Mouse (Mus musculus): ENCODE results near the gene Hist1h4c. TPM values are rescaled to one million over a fixed set of nuclear protein-coding genes. Genes with fewer than 3 reads are reported as not detected.
"Not testable (repeated sequence)": the region's sequence is repeated elsewhere in the genome, so short reads cannot be mapped to it uniquely, and the experiment has no call there.

The Hist1h4c gene
- total RNA-seq, 2 experiments from 2014 or later: 114 to 117 TPM

DNA sequence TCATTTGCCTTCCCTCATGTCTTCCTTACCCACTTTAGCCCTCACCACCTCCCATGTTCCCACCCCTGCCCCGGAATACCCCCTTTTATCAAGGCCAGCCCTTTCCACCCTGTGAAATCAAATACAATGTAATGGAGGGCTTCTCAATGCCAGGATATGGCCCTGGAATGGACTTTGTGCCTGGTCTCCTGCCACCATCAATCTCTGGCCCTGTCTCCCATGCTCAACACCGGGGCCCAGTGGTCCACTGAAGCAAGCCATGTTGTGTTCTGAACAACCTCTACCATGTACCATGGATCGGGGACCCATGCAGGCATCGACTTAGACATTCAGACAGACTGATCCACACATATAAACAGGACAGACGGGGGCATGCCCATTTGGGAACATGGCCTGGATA lies 31.5 kb upstream of the Hist1h4c start:
- no peak for DNase-seq (ENCODE audit: low spot score in 2 of 2)

DNA sequence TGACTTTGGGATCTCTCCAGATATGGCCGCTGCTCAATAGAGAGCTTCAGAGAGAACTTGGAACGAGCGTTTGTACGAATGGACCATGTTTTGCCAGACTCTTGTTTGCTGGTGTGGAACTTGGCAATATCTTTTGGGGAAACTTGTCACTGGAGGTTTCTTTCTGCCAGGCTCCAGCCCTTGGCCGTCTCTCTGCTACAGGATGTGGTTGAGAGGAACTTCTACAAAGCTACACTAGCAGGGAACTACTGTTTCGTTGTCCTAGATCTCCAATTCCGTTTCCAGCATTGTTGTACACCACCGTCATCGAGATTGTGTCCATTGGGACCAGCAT lies 30.9 kb upstream of the Hist1h4c start:
- DNase-seq (ENCODE audit: low spot score in 2 of 2): no peak

DNA sequence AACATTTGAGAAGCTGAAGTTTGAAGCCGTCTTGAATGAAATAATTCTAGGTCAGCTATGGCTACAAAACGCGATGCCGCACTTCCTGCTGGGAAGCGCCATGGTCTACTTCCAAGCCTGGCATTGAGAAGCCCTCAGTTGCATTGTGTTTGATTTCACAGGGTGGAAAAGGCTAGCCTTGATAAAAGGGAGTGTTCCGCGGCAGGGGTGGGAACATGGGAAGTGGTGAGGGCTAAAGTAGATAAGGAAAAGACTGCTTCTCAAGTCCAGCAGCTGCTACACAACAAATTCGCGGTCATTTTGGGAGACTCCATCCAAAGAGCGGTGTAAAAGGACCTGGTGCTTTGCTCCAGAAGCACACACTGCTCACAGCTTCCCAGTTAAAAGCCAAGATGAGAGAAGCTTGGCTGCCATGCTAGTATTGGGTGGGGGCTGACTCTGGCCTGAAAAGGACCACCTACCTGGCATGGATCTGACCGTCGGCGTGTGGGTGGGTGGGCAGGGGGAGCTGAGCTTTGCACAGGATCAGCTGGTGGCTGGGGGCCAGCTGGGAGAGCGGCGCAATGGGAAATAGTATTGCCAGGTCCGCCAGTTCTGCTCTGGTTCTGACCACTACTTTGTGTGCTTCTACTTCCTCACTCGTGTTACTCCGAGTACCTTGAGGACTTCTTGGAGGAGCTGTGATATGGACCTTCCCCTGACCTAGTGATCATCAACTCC lies 30.4 kb upstream of the Hist1h4c start:
- no peak for DNase-seq (ENCODE audit: low spot score in 2 of 2)

DNA sequence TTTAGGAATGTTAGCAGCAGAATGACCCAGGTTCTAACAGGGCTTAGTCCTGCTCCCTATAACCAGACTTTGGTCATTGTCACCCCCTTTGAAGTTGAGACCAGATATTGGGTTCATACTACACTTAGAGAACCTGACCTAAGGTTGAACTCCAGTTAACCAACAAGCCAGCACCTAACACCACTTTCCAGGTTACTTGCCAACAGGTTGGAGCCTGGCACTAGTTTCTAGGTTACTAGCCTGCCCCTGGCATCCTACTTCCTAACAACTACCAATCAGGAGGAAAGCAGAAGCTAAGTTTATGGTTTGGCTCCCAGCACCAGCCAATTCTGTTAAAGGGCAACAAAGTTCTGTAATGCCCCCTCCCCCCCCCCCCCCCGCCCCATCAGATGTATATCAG lies 27.0 kb upstream of the Hist1h4c start:
- no peak for DNase-seq (ENCODE audit: low spot score in 2 of 2)

DNA sequence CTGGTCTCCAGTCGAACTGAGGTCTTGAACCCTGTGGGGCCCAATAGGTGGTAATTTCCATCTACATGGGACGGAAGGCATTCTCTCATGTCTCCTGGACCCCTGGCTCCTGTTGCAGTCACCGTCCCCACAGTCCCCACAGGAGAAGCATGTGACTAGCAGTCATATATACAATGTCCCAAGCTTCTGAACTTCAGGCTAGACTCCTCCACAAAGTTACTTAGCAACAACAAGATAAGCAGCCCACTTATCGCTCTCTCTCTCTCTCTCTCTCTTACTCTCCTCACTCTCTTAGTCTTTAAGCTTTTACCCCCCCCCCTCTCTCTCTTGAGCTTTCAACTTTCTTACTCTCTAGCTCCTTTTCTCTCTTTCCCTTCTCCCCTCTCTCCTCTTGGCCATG lies 26.0 kb upstream of the Hist1h4c start:
- DNase-seq (ENCODE audit: low spot score in 2 of 2): no peak

DNA sequence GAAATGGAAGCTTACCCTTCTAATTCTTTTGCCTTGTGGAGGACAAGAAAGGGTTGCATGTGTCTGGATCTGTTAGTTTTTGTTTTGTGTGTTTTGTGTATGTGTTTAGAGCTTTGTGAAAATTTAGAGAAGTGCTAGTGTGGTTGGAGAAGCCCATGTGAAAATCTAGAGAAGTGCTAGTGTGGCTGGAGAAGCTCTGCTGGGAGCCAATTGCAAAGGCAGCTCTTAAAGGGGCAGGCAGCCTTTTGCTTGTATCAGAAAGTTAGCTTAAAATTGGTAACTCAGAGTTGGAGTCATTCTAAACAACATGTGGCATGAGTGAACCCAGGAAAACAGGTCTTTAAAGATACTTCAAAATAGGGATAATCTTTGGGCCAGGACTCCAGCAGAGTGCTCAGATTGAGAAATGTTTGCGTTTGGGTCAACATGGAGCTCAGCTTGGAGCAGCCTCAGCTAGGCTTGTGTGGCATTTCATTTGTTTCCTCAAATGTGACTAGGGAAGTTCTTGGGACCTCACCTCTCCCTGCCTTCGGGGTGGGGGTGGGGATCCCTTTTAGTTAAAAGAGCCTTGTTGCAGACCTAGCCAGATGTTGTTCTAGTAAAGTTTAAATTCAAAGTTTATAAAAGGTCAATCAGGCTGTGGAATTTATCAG lies 19.5 kb upstream of the Hist1h4c start:
- DNase-seq (ENCODE audit: low spot score in 2 of 2): not testable (repeated sequence)

DNA sequence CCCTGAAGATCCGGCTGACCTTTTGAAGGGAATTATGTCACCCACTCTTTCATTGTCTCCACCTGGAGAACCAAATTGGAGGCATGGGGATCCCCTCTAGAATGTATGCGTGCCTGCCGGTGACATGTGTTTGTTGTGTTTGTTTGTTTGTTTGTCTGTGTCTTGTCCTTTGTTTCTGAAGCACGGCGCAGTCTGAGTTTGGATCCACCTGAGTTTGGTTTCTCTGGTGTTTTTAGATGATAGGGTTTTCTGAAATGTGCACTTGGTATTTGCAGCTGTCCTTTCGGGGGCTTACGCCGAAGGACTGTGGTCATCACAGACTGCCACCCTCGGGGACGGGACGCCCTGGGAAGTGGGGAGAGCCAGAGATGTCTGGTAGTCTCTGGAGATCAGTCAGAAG lies 18.9 kb upstream of the Hist1h4c start:
- DNase-seq (ENCODE audit: low spot score in 2 of 2): no peak

DNA sequence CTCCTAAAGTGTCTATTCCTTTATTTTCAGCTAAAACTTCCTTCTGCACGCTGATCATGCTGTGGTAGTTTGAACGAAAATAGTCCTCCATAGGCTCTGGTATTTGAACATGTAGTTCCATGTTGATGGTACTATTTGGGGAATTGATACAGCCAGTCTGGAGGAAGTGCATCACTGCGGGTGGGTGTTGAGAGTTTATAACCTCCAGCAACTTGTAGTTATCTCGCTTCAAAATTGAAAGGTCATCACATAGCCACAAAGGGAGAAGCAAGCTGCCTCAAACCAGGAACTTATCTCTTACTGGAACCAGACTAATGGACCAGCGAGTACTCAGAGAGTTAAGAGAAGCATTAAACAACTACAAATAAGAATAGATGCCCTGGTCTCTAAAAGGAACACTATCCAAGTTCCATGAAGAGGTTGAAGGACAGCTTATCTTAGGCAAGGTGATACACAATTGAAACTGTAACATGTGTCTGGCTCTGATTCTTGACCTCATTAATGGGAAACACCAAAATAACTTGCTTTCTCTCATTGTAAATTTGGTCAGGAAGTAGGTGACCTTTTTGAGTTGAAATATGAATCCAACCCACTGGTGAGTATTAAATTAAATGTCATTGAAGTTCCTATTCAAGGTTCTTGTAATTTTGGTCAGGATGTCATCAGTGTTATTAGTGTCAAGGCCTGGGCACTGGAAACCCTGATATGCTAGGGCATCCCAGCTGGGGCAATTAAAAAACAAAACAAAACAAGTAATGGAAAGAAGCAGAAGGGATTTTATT lies 18.2 kb upstream of the Hist1h4c start:
- DNase-seq (ENCODE audit: low spot score in 2 of 2): no peak

DNA sequence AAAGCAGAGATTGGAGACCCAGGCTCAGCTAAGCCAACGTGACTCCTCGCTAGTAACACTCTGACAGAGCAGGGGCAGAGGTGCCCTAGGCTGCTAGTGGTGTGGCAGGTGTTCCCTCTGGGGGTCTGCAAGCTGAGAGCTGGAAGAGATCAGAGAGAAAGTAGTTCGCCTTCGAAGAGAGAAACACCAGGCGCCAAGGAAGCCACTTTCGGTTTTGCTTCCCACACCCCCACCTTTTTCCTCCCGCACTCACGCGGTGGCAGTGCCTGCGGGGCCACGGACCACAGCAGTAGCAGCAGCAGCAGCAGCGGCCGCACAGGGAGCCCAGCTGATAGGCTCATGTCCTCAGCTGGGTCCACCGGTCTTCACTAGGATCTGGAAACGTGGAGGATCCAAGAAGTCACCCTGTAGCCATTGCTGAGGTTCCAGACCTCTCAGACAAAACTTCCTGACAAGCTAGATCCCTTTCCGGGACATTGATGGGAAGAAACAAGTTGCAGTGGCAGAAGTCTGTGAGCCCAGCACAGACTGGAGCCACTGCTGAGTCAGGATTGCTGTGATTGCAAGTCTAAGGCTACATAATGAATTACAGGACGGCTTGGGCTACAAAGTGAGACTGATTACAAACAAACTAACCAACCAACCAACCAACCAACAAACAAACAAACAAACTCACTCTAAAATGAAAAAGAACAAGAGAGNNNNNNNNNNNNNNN lies 12.3 kb upstream of the Hist1h4c start, which contains the start of gene Hfe:
TSS of gene Hfe (minus strand) at position 481 of the 716 bp plus-strand sequence.
- peak; percentile 16 to 42 for DNase-seq (ENCODE audit: low spot score in 2 of 2)

DNA sequence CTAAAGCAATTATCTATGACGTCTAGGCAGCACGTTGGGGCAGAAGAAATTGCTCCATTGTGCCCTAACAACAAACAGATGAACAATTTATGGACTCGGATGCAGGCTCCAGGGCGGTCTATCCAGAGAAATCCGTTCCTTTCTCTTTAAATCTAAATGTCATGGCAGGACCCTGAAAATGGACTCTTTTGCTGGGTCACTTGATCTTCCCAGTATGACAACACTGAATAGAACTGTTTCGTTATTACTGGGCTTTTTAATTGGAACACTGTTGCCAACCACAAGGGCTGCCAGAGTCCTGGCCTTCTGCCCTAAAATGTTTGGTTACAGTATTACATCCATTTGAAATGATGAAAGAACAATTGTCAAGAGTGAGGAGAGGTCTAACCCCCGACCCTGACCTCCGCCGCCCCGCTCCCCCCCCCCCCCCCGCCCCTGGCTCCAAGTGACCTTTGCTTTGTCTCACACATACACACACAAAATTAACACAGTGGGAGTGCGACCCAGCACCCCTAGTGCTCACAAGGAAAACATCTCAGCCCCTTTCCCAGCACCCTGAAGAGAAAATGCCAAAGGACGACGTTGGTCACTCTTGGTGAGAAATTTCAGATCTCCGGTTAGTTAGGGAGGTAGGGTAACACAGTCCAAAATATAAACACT lies 11.6 kb upstream of the Hist1h4c start:
- no peak for DNase-seq (ENCODE audit: low spot score in 2 of 2)

DNA sequence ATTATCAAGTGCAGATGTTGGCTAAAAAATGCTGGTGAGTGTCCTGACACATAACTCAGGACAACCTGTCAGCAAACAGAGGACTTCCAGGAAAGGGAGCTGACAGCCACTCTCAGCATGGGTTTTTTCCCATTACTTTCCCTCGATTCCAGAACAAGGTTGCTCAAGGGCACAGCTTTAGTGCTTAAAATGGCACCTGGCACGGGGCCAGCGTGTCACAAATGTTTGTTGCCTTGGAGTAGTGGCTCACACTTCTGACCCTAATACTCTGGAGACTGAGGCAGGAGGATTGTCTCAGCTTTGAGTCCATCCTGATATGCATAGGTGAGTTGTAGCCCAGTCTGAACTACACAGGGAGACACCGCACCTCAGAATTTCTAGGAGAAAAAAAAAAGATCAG lies 10.4 kb upstream of the Hist1h4c start:
- DNase-seq (ENCODE audit: low spot score in 2 of 2): no peak

DNA sequence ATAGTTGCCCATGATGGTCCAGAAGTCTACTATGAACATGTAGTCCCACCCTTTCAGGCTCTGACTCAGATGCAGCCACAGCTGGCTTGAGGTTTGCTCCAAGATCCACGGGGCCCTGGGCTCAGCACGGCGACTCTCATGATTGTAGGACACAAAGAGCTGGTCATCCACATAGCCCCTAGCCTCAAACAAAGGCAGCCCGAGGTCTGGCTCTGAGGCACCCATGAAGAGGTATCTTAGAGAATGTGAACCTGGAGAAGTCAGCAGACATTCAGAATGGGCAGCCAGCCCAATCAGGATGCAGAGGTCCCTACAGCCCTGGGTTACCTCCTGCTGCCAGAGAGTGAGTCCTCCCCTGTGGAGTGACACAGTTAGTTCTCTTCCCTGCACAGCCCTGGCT lies 9.8 kb upstream of the Hist1h4c start:
- no peak for DNase-seq (ENCODE audit: low spot score in 2 of 2)

DNA sequence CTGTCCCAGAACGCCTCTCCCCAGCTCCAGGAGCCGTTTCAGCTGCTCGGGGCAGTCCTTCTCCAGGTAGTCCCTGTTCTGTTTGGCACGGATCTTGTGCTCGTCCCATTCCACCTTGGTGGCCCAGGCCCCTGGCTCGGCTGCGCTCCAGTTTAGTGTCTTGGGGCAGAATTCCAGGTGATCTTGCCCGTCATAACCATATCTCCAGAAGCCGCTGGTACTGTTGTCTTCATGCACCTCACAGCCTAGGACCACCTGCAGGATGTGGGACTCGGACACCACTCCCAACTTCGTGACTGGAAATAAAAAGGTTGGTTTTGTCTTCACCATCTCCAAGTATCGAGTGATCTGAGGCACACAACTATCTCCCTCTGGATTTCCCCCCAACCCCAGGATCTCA lies 8.5 kb upstream of the Hist1h4c start:
- no peak for DNase-seq (ENCODE audit: low spot score in 2 of 2)

DNA sequence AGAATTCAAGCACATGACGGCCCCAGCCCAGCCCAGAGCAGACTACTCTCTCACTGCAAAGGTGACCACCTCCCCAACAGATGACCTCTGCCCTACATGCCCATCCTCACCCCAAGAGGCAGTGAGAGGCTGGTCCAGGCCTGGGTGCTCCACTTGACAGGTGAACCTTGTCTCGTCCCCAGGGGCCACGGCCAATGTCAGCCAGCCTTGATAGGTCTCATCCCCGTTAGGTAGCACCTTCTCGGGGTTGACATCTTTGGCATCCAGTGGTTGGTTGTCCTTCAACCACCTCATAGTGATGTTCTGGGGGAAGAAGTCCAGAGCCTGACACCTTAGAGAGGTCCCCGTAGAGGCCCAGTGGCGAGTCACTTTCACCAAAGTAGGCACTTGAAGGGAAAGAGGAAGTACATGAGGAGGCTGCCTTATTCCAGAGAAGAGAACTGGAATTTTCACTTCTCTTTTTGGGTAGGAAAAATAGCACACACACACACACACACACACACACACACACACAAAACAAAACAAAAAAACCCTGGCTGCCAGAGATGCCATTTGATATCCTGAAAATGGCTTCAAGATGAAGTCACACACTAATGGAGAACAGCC lies 7.6 kb upstream of the Hist1h4c start:
- no peak for DNase-seq (ENCODE audit: low spot score in 2 of 2)

DNA sequence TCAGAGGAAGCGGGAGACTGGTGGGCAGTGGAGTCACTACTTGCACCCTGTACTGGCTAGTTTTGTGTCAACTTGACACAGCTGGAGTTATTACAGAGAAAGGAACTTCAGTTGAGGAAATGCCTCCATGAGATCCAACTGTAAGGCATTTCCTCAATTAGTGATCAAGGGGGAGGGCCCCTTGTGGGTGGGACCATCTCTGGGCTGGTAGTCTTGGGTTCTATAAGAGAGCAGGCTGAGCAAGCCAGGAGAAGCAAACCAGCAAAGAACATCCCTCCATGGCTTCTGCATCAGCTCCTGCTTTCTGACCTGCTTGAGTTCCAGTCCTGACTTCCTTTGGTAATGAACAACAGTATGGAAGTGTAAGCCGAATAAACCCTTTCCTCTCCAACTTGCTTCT lies 4.5 kb upstream of the Hist1h4c start:
- not testable (repeated sequence) for DNase-seq (ENCODE audit: low spot score in 2 of 2)

DNA sequence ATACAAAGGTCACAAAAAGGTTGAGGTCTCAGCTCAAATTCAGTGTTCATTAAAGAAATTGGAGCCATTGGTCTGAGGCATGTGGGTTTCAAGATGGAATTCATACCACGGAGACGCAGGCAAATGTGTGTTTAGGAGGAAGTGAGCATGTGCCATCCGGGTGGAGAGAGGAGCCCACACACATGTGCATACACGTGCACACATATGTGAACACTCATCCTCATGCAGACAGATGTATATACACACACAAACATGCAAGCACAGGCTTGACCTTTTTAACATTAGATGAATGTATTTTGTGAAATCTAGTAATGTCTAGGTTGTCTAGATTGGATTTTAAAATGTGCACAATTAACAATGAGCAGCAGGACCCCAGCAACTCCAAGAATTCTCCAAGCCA lies 4.0 kb upstream of the Hist1h4c start:
- DNase-seq (ENCODE audit: low spot score in 2 of 2): no peak

DNA sequence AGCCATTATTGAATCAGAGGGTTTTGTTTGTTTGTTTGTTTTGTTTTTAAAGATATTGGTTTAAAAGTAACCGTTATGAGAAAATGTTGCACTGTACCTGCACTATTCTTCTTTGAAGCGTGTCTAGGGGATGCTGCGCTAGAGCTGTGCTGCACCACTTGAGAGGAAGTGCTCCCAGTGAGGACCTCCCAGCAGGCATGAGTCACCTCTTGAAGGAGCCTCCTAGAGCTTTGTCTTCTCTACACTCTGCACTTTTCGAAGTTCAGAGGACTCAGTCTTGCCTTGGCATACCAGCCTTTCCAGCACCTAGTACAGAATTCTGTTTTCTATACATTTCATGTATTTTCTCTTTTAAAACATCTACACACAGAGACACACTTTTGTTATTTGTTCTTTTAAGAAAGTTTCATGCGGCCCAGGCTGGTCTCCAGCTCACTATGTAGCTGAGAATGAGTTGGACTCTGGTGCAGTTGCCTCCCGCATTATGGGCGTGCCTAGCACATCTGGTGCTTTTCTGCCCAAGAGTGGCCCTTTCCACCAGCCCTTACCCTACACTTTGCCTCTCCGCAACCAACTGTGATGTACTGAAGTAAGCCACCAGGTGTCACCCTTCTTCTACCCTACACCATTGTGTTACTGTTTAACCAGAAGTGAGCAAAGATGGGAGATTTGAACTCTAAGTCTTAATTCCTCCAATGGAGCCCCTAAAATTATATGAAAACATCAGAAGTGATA lies 2.7 kb upstream of the Hist1h4c start:
- DNase-seq (ENCODE audit: low spot score in 2 of 2): peak; percentile 69 to 72

DNA sequence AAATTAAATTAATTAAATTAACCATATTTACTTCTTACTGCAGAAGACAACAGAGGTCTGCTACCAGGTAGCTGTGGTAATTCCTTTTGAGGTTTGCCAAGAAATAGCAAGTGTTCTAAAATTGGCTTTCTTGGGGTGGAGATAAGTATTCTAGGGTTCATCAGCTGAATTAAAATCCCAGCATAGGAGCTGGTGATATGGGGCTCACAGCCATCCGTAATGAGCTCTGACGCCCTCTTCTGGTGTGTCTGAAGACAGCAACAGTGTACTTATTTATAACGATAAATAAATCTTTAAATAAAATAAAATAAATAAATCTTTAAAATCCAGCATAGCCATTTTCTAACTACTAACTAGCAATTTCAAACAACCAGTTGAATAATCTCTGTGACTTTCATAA lies 1.5 kb upstream of the Hist1h4c start:
- no peak for DNase-seq (ENCODE audit: low spot score in 2 of 2)

DNA sequence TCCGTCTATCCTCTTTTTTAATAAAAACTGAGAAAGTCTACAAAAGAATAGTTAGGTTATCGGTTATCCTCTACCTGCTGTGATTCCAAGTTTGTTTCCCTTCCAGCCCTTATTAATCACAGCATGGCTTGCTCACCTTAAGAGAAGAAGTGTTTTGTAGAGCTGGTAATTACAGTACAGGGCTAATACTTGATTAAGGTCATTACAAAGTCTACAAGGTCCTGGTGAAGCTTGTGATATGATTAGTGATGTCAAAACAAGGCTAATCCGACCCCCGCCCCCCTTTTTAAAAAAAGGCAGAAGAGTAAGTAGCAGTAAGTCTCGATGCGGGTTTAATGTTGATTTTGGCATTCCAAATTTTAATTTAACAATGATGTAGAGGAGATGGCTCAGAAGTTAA lies 742 bp upstream of the Hist1h4c start:
- no peak for DNase-seq (ENCODE audit: low spot score in 2 of 2)
